Mouse (Mus musculus) embryonic facial prominence, embryonic 11.5 days (tissue): Measurements from ENCODE around the gene Gm9999. TPM values are rescaled to one million over a fixed set of nuclear protein-coding genes. Genes with fewer than 3 reads are reported as not detected.
A peak's percentile ranks its signal among the peaks of the same experiment; 100 is the strongest.

Source experiments
- ATAC-seq: fragments of 200-750 bp; cut with Nextera tagmentation; replicated peaks from 2 replicates; pipeline ENCODE4 v1.8.0; 2017; ENCODE audit warnings: low read depth; ENCODE audit not compliant: insufficient number of reproducible peaks, low FRiP score, low TSS enrichment
- DNase-seq: peaks from one replicate; pipeline ENCODE4 v3.0.0-alpha.2; 2015; ENCODE audit warnings: low spot score
- H3K27ac ChIP-seq: fragments of 300-500 bp; sonication (generic); replicated peaks from 2 replicates; pipeline ENCODE4 v1.5.1; 2014; ENCODE audit warnings: mild to moderate bottlenecking, low read depth, low read length, control low read depth
- H3K27me3 ChIP-seq: fragments of 300-500 bp; sonication (generic); 2 replicates; pipeline ENCODE4 v1.6.1; 2014; ENCODE audit warnings: mild to moderate bottlenecking, low read length, moderate library complexity, mixed read lengths; ENCODE audit not compliant: control insufficient read depth, insufficient read depth
- H3K36me3 ChIP-seq: fragments of 300-500 bp; sonication (generic); replicated peaks from 2 replicates; pipeline ENCODE4 v1.6.1; 2014; ENCODE audit warnings: low read depth, mild to moderate bottlenecking, low read length, moderate library complexity, mixed read lengths; ENCODE audit not compliant: control insufficient read depth, insufficient read depth
- H3K4me1 ChIP-seq: fragments of 300-500 bp; sonication (generic); 2 replicates; pipeline ENCODE4 v1.6.1; 2014; ENCODE audit warnings: low read length, mixed read lengths; ENCODE audit not compliant: control insufficient read depth, insufficient read depth
- H3K4me2 ChIP-seq: fragments of 300-500 bp; sonication (generic); 2 replicates; pipeline ENCODE4 v1.6.1; 2014; ENCODE audit warnings: low read depth, mild to moderate bottlenecking, control low read depth, low read length, moderate library complexity
- H3K4me3 ChIP-seq: fragments of 300-500 bp; sonication (generic); 2 replicates; pipeline ENCODE4 v1.5.1; 2014; ENCODE audit warnings: low read depth, low read length, control low read depth
- H3K9ac ChIP-seq: fragments of 300-500 bp; sonication (generic); replicated peaks from 2 replicates; pipeline ENCODE4 v1.6.1; 2014; ENCODE audit warnings: mild to moderate bottlenecking, control low read depth, low read length
- H3K9me3 ChIP-seq: fragments of 300-500 bp; sonication (generic); replicated peaks from 2 replicates; pipeline ENCODE4 v1.6.1; 2016; ENCODE audit warnings: mild to moderate bottlenecking, low read length, inconsistent platforms, mixed read lengths; ENCODE audit not compliant: control insufficient read depth
- WGBS: fragments of 180-500 bp; shearing (Covaris S2); extraction: QIAGEN DNeasy Blood & Tissue Kit; methylation state at CpG from one replicate; pipeline ENCODE4 v1.1.7; 2014; 5-methylcytosine and 5-hydroxymethylcytosine counted together
- polyA plus RNA-seq: library from polyadenylated mRNA; unstranded; fragments of >200 nt; fragmentation: Nextera tagmentation; extraction: Ambion mirVana; gene quantifications from 2 replicates; pipeline ENCODE4 v1.2.1, GENCODE M21; 2014

Gm9999 gene
- not detected in 2 replicates for polyA plus RNA-seq

DNA sequence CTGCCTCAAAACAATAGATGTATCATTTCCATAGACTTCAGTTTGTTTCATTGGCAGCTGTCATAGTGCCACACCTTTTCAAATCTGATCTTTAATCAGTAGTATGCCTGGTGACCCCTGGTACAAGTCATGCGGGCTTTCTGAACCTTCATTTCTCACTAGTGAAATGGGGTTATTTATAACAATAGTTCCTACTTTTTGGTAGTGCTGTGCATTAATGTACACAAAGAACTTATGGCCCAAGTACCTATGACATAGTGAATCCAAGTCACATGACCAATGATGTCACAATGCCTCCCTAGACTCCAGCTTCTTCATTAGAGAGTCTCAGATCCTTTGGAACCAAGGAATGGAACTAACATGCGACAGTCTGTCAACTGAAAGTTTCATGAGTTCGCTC lies at the start of gene Gm9999:
Gene Gm9999 (plus strand): TSS at position 301 of the 400 bp plus-strand sequence.
- H3K4me3 ChIP-seq: no peak within 1 kb of the TSS
- no peaks in the 10 kb centered on the region; the same call in 1 of the 2 replicates for H3K4me1 ChIP-seq
- H3K4me2 ChIP-seq: no peak within 1 kb of the TSS
- no peaks in the 10 kb centered on the region for H3K27me3 ChIP-seq
- ATAC-seq (no peak), DNase-seq (no peak)
- no peak within 1 kb of the TSS for H3K27ac ChIP-seq
- no peak within 1 kb of the TSS for H3K9ac ChIP-seq
- no peaks in the 10 kb centered on the region for H3K9me3 ChIP-seq
- no peaks in the 10 kb centered on the region for H3K36me3 ChIP-seq
- WGBS: 94% methylated on average over 3 of the region's 3 CpGs

DNA sequence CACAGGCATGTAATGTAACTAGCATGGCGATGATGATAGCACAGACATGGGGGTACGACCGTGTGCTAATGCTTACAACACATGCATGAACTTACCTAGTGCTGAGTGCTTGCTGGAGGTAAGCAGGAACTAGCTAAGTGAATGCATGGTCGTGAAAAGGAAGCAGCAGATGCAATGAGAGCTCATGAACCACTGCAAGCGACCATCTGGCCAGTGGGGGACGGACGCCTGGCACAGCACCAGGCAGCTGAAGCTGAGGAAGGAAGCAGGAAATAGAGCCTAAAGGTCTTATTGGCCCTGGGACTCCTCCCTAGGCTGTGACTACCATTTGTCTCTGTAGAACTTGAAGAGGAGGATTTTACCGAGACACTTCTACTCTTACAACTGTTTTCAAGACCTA lies 48.6 kb upstream of the Gm9999 start:
- 88% methylated on average over 8 of the region's 8 CpGs for WGBS
- Histone ChIP-seq H3K27me3 (no peaks in the 10 kb centered on the region), H3K4me2 (no peak overlapping the region), H3K4me3 (no peak overlapping the region), H3K27ac (no peak overlapping the region), H3K9me3 (no peaks in the 10 kb centered on the region), H3K36me3 (peaks cover 7% of the 10 kb centered on the region), H3K9ac (no peak overlapping the region), H3K4me1 (no peaks in the 10 kb centered on the region)
- DNase-seq (no peak), ATAC-seq (no peak)

DNA sequence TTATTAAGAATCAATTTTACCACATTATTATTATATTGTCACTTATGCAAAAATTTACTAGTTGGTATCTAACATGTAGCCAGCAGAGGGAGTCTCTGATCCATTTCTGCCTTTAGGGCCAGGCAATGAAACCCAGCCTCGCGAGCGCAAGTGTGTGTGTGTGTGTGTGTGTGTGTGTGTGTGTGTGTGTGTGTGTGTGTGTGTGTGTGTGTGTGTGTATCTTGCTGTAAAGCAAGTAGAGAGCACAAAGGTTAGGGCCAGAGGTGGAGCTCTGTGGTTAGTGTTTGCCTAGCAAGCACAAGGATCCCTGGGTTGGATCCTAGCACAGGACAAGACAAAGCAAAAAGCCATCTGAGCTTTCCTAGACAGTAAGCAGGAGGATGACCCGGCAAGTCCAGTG lies 47.5 kb upstream of the Gm9999 start:
- WGBS: 67% methylated on average over 4 of the region's 4 CpGs

DNA sequence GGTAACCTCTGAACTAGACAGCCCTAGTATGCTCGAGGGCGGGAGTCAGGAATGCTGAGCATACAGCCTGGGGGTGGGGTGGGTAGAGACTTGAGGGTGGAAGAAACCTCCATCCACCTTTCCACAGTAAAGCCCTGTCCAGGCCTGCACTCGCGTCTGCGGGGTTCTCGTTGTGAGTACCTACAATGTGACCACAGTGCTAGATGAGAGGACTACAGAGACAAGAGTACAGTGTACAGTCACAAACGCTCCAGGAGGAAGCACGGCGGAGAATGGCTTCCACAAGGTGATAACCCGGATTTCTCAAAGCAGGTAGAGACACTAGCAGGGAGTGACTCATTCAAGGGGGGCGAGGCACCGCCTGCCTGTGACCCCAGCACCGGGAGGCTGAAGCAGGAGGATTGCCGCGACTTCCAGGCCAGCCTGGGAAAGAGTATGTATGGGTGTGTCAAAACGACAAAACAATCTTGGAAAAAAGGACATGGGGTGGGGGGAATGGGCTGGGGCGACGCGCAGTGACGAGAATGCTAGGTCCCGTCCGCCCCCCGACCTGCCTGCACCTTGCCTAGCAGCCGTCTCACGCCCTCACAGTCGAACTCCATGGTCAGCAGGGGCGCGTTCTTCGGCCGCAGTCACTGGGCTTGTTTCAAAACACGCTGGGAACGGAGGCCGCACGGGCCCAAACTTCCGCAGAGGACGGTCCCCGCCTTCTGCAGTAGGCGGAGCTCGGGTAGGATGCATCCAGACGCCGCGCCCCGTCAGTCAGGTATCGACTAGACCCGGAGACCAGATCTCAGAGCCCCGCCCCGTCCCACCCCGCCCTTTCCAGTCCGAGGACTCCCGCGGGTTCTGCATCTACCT lies 25.3 kb upstream of the Gm9999 start, which contains the start of gene Uevld:
Gene Uevld (minus strand): TSS at position 697 of the 861 bp plus-strand sequence.
- no peaks in the 10 kb centered on the region for H3K27me3 ChIP-seq
- H3K9me3 ChIP-seq: no peaks in the 10 kb centered on the region
- no peak within 1 kb of the TSS for H3K27ac ChIP-seq
- ATAC-seq (peak; percentile 92), DNase-seq (peak; percentile 95)
- under 1% methylated on average over 51 of the region's 51 CpGs for WGBS
- H3K36me3 ChIP-seq: no peaks in the 10 kb centered on the region
- no peaks in the 10 kb centered on the region for H3K4me1 ChIP-seq
- H3K4me3 ChIP-seq: peak within 1 kb of the TSS; percentile 75
- peak within 1 kb of the TSS; percentile 82 for H3K4me2 ChIP-seq
- peak within 1 kb of the TSS; percentile 79 for H3K9ac ChIP-seq

More for the DNA sequence above, 47.5 kb upstream of the Gm9999 start:
- no peaks in the 10 kb centered on the region for H3K9me3 ChIP-seq
- H3K27me3 ChIP-seq: no peaks in the 10 kb centered on the region
- H3K4me1 ChIP-seq: no peaks in the 10 kb centered on the region
- no peak overlapping the region for H3K4me2 ChIP-seq
- DNase-seq (peak; percentile 50), ATAC-seq (no peak)
- H3K27ac ChIP-seq: no peak overlapping the region
- peaks cover 4% of the 10 kb centered on the region for H3K36me3 ChIP-seq
- no peak overlapping the region for H3K4me3 ChIP-seq
- no peak overlapping the region for H3K9ac ChIP-seq

DNA sequence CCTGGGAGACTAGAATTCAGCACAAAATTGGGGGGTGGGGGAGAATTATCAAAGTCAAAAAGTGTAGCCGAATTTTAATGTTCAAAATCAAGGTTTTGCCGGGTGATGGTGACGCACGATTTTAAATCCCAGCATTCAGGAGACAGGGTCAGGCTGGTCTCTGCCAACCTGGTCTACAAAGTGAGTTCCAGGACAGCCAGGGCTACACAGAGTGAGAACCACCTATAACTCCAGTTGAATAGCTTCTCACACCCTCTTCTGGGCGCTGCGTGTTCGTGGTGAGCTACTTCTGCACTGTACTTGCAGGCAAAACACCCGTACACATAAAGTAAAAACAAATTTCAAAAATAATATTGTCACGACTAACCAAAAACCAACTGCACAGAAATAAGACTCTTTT lies 24.5 kb upstream of the Gm9999 start:
- ATAC-seq (no peak; the same call in 1 of the 2 replicates), DNase-seq (no peak)
- H3K4me2 ChIP-seq: peak overlapping the region; percentile 82
- no peaks in the 10 kb centered on the region for H3K4me1 ChIP-seq
- H3K9me3 ChIP-seq: no peaks in the 10 kb centered on the region
- WGBS: 22% methylated on average over 9 of the region's 9 CpGs
- H3K4me3 ChIP-seq: peak overlapping the region; percentile 75
- peak overlapping the region; percentile 79 for H3K9ac ChIP-seq
- H3K27ac ChIP-seq: no peak overlapping the region
- H3K36me3 ChIP-seq: no peaks in the 10 kb centered on the region
- H3K27me3 ChIP-seq: no peaks in the 10 kb centered on the region

DNA sequence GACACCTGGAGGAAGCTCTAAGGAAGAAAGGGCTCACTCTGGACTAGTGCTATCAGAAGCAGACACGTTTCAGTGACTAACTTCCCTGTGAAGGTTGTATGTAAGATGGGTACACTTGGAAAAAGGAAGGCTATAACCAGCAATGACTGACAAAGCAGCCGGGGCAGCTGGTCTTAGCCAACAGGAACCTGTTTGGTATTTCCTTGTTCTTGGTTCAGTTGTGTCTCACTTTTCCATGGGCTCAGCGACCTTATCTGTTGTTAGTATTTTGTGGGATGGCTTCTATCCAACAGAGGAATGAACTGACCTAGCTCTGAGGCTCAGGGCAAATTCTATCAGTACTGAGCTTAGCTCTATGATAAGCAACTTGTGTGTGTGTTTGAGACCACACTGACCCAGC lies 22.4 kb upstream of the Gm9999 start:
- Histone ChIP-seq H3K4me2 (no peak overlapping the region), H3K4me3 (no peak overlapping the region), H3K4me1 (no peaks in the 10 kb centered on the region), H3K36me3 (no peaks in the 10 kb centered on the region), H3K27ac (no peak overlapping the region), H3K9ac (no peak overlapping the region), H3K9me3 (no peaks in the 10 kb centered on the region), H3K27me3 (no peaks in the 10 kb centered on the region)
- ATAC-seq (no peak), DNase-seq (no peak)
- WGBS: 74% methylated on average over 3 of the region's 3 CpGs

DNA sequence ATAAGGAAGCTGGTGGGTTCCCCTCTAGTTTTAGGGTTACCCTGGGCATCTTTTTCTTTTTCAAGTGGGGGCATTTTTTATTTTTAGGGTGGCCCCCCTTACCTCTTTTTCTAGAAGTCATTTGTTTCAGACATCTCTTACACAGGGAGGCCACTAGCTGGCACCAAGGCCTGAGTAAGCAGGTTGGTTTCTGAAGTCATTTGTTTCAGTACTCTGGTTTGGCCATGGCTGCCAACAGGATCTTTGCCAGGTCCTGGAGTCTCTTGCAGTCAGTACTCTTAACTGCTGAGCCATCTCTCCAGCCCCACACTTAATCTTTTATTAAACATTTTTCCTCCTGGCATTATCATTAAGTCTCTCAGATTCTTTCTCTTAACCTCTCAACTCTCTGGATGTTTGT lies 21.2 kb upstream of the Gm9999 start:
- H3K9me3 ChIP-seq: no peaks in the 10 kb centered on the region
- DNase-seq (no peak), ATAC-seq (no peak)
- H3K4me3 ChIP-seq: no peak overlapping the region
- H3K27me3 ChIP-seq: no peaks in the 10 kb centered on the region
- no peaks in the 10 kb centered on the region for H3K36me3 ChIP-seq
- no peak overlapping the region for H3K9ac ChIP-seq
- H3K27ac ChIP-seq: no peak overlapping the region
- H3K4me1 ChIP-seq: no peaks in the 10 kb centered on the region
- no peak overlapping the region for H3K4me2 ChIP-seq

DNA sequence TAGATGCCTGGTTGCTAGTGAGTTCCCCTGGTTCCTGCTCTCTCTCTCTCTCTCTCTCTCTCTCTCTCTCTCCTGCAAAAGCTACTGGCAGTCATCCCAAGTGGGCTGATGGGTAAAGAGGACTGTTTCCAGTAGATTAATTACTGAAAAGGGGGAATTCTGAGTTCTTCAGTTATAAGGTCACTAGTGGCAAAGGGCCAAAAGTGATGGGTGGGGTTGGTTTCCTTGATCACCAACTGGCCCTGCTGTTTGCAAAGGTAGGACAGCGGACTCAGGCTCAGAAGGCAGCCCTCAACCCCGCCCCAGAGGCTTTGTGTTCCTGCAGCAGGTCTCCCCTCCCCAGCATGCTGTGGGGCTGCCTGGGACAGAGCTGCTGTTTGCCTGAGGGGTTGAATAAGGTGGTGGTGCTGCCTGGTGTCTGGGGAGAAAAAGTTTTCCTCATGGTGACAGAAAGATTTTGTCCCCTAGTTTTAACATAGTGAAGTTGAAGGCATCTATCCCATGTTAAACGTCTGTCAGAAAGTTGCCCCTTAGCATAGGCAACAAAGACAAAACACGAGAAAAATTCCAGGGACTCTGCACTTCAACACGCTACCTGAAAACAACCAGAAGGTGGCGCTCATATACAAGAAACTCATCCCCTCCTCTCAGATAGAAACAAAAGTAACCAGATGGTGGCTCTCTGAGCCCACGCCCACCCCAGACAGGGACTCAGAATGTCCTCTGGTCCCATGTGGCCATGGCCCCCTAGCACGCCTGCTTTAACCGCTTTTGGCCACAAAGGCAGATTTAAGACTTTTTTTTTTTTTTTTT lies 20.4 kb upstream of the Gm9999 start:
- Histone ChIP-seq H3K4me1 (no peaks in the 10 kb centered on the region), H3K4me3 (no peak overlapping the region), H3K36me3 (no peaks in the 10 kb centered on the region), H3K27me3 (no peaks in the 10 kb centered on the region), H3K27ac (no peak overlapping the region), H3K4me2 (no peak overlapping the region), H3K9me3 (no peaks in the 10 kb centered on the region), H3K9ac (no peak overlapping the region)
- 0% methylated on average over 9 of the region's 9 CpGs for WGBS
- peak; percentile 91 for DNase-seq
- ATAC-seq: peak; percentile 78
